Mouse (Mus musculus) MEL (cell line): ENCODE results near the gene Lyplal1.

Experiments
- CTCF ChIP-seq, 3 experiments: IDR thresholded peaks in 2 of 3; conservative IDR thresholded peaks in 1 of 3; 2 replicates each; pipeline ENCODE4 v1.5.1; 2011 to 2012; ENCODE audit warnings: low read length in 3 of 3, low read depth in 2 of 3, mild to moderate bottlenecking in 2 of 3, improper control_type of control experiment in 1 of 3, inconsistent platforms in 1 of 3, mixed read lengths in 1 of 3, moderate library complexity in 1 of 3; ENCODE audit not compliant: control insufficient read depth in 1 of 3, insufficient read depth in 1 of 3, poor library complexity in 1 of 3, severe bottlenecking in 1 of 3
- ETS1 ChIP-seq: IDR thresholded peaks from 2 replicates; pipeline ENCODE4 v1.6.1; 2012; ENCODE audit warnings: low read depth, mild to moderate bottlenecking, inconsistent platforms, low read length, improper control_type of control experiment, moderate library complexity
- GATA1 ChIP-seq: IDR thresholded peaks from 2 replicates; pipeline ENCODE4 v1.6.1; 2011; ENCODE audit warnings: low read depth, low read length, improper control_type of control experiment
- MYB ChIP-seq: IDR thresholded peaks from 2 replicates; pipeline ENCODE4 v1.6.1; 2011; ENCODE audit warnings: mild to moderate bottlenecking, low read depth, low read length, improper control_type of control experiment
- POLR2A ChIP-seq, 2 experiments: IDR thresholded peaks; 2 replicates each; pipeline ENCODE4 v1.6.1; 2011 to 2012; ENCODE audit warnings: low read length in 2 of 2, mild to moderate bottlenecking in 2 of 2, control low read depth in 1 of 2, improper control_type of control experiment in 1 of 2, low read depth in 1 of 2, moderate library complexity in 1 of 2; ENCODE audit not compliant: control insufficient read depth in 1 of 2, insufficient read depth in 1 of 2, poor library complexity in 1 of 2
- USF2 ChIP-seq, 2 experiments: IDR thresholded peaks; 2 replicates each; pipeline ENCODE4 v1.6.1; 2011 to 2012; ENCODE audit warnings: improper control_type of control experiment in 2 of 2, low read length in 2 of 2, borderline replicate concordance in 1 of 2, inconsistent platforms in 1 of 2, low read depth in 1 of 2, mild to moderate bottlenecking in 1 of 2; ENCODE audit not compliant: insufficient read depth in 1 of 2
- ZKSCAN1 ChIP-seq: IDR thresholded peaks from 2 replicates; pipeline ENCODE4 v1.6.1; 2012; ENCODE audit warnings: low read depth, mild to moderate bottlenecking, inconsistent platforms, low read length, improper control_type of control experiment, moderate library complexity

- TF ChIP-seq CTCF (IDR thresholded peaks at IDR 0.05 in 2 of 3, conservative IDR thresholded peaks at IDR 0.05 in 1 of 3; ENCODE audit: control insufficient read depth in 1 of 3, insufficient read depth in 1 of 3, low read depth in 2 of 3, low read length in 3 of 3, poor library complexity in 1 of 3, severe bottlenecking in 1 of 3) (no peak), ETS1 (no peak), USF2 (IDR thresholded peaks at IDR 0.05; ENCODE audit: borderline replicate concordance in 1 of 2, insufficient read depth in 1 of 2, low read depth in 1 of 2, low read length in 2 of 2) (no peak), GATA1 (no peak), ZKSCAN1 (no peak), POLR2A (IDR thresholded peaks at IDR 0.05; ENCODE audit: control insufficient read depth in 1 of 2, insufficient read depth in 1 of 2, low read depth in 1 of 2, low read length in 2 of 2, poor library complexity in 1 of 2) (no peak), MYB (no peak)
These were observed 75.3 kb downstream of the Lyplal1 start for GRCm38 (mm10) chr1:186041841-186042240.
